ENCODE assay signal across 7 mouse cellular contexts in the genomic region with DNA sequence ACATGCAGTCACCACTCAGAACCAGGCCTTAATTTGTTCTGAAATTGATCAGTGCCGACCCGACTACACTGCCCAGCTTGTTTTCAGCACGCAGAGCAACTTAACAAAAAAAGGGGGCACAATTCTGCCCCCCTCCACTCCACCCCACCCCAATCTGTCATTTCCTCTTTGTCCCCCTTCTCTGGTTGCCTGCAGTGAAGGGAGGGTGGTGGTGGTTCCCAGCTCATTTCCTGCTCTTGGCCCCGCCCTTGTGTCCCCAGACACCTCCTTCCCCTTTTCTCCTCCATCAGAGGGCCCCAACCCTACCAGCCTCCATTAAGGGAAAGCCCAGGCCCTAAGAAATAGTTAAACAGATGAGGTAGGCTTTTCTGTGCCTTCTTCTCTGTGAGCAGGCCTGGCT. TPM values are rescaled to one million over a fixed set of nuclear protein-coding genes. Genes with fewer than 3 reads are reported as not detected.
A peak's percentile ranks its signal among the peaks of the same experiment; 100 is the strongest.
DNase-seq lines count a peak whose midpoint lies in the region; ATAC-seq and TF ChIP-seq lines count a peak whose summit lies in the region.

No protein-coding gene starts in this region.

- ATAC-seq in CD4-positive, CD25-positive, alpha-beta regulatory T cell, adult 4 months = peak; percentile 74
- ATAC-seq in liver, embryonic 16.5 days (ENCODE audit: low read depth) = peak; percentile 38; the same call in 1 of the 2 replicates

- H3K27me3 ChIP-seq in liver, embryonic 16.5 days (ENCODE audit: control insufficient read depth, insufficient read depth, low read depth, low read length) = no peaks in the 10 kb centered on the region
- no peaks in the 10 kb centered on the region for H3K27me3 ChIP-seq in spleen, adult 2 months (ENCODE audit: control insufficient read depth, insufficient read depth, low read length)

- peak; percentile 89 for DNase-seq in T-cell, adult 2 months (ENCODE audit: low spot score)
- DNase-seq in spleen, adult 2 months (ENCODE audit: low read depth in 1 of 2, low spot score in 2 of 2) = peak; percentile 86 to 87
- no peak for DNase-seq in left cerebral cortex, postnatal 14 days (ENCODE audit: low spot score in 2 of 2)
- DNase-seq in layer of hippocampus, adult 18-20 months (ENCODE audit: low spot score in 2 of 2) = no peak
- DNase-seq in kidney, adult 8-10 months = no peak

- 30% methylated on average over 4 of the region's 4 CpGs for WGBS in liver, embryonic 16.5 days (ENCODE audit: insufficient replicate concordance)
- WGBS in spleen, adult 2 months = 12% methylated on average over 4 of the region's 4 CpGs

- H3K36me3 ChIP-seq in liver, embryonic 16.5 days (ENCODE audit: control insufficient read depth, insufficient read depth) = no peaks in the 10 kb centered on the region
- H3K36me3 ChIP-seq in spleen, adult 2 months (ENCODE audit: control insufficient read depth, insufficient read depth, low read length) = peaks cover 7% of the 10 kb centered on the region; the same call in 1 of the 2 replicates

- no peaks in the 10 kb centered on the region for H3K9me3 ChIP-seq in liver, embryonic 16.5 days (replicated peaks; ENCODE audit: control insufficient read depth, low read length)

- no peak for TF ChIP-seq CTCF in spleen, adult 2 months (IDR thresholded peaks at IDR 0.05; ENCODE audit: extremely low read depth, insufficient read depth, insufficient read length, insufficient replicate concordance)

- H3K4me1 ChIP-seq in liver, embryonic 16.5 days (ENCODE audit: control insufficient read depth, low read depth, low read length) = no peaks in the 10 kb centered on the region
- peaks cover 11% of the 10 kb centered on the region; the same call in 1 of the 2 replicates for H3K4me1 ChIP-seq in spleen, adult 2 months (ENCODE audit: control insufficient read depth, insufficient read depth, insufficient read length)

- intact Hi-C loops in left cerebral cortex, postnatal 14 days (cut with DNase I) = no loop called here

- H3K27ac ChIP-seq in liver, embryonic 16.5 days (ENCODE audit: low read length) = peak overlapping the region; percentile 77
- peak overlapping the region; percentile 99 for H3K27ac ChIP-seq in spleen, adult 2 months (ENCODE audit: insufficient read depth, low read length)

- no peak overlapping the region for H3K9ac ChIP-seq in liver, embryonic 16.5 days (ENCODE audit: low read depth, low read length)

- peak; percentile 58 for TF ChIP-seq POLR2A in spleen, adult 2 months (IDR thresholded peaks at IDR 0.05; ENCODE audit: low read depth, low read length)

- peak overlapping the region; percentile 48 for H3K4me3 ChIP-seq in liver, embryonic 16.5 days (ENCODE audit: low read depth, low read length)
- peak overlapping the region; percentile 97 for H3K4me3 ChIP-seq in spleen, adult 2 months (ENCODE audit: extremely low read depth, insufficient read depth, insufficient read length)

- no peak overlapping the region for H3K4me2 ChIP-seq in liver, embryonic 16.5 days (ENCODE audit: low read depth, low read length)

RNA-seq across cellular contexts. Expression of gene Arhgap30, which starts 1.3 kb away (rescaled TPM):
- 10 to 100 TPM; 74.7 to 90.4 TPM for polyA plus RNA-seq in CD4-positive, CD25-positive, alpha-beta regulatory T cell, adult 4 months (2017; shearing (Covaris generic))
- 5.3 and 5.8 TPM in 2 replicates for polyA plus RNA-seq in liver, embryonic 16.5 days (2015; fragmentation: Nextera tagmentation; extraction: Ambion mirVana)
- 79.5 and 88.3 TPM in 2 replicates for polyA plus RNA-seq in spleen, adult 2 months (2012; rRNA removed)
- total RNA-seq in left cerebral cortex, postnatal 14 days (2021) = 1 to 10 TPM; 1.8 to 1.9 TPM
- total RNA-seq in layer of hippocampus, adult 18-20 months (2021) = 1 to 10 TPM; 1.9 TPM

RNA-seq across cellular contexts. Expression of gene Nectin4, which starts 20.2 kb away (rescaled TPM):
- polyA plus RNA-seq in CD4-positive, CD25-positive, alpha-beta regulatory T cell, adult 4 months (2017; shearing (Covaris generic)) = under 1 TPM in 1 of 2 experiments, not detected in 1; 0.12 TPM
- 0.09 and 0.13 TPM in 2 replicates for polyA plus RNA-seq in liver, embryonic 16.5 days (2015; fragmentation: Nextera tagmentation; extraction: Ambion mirVana)
- polyA plus RNA-seq in spleen, adult 2 months (2012; rRNA removed) = 1.4 and 2.0 TPM in 2 replicates
- 1 to 10 TPM; 1.0 to 1.4 TPM for total RNA-seq in left cerebral cortex, postnatal 14 days (2021)
- total RNA-seq in layer of hippocampus, adult 18-20 months (2021) = 1 to 10 TPM; 6.3 to 6.7 TPM

RNA-seq across cellular contexts. Expression of gene Usf1, which starts 21.0 kb away (rescaled TPM):
- polyA plus RNA-seq in CD4-positive, CD25-positive, alpha-beta regulatory T cell, adult 4 months (2017; shearing (Covaris generic)) = 100 to 1,000 TPM in 1 of 2 experiments, 10 to 100 TPM in 1; 62.2 to 115 TPM
- polyA plus RNA-seq in liver, embryonic 16.5 days (2015; fragmentation: Nextera tagmentation; extraction: Ambion mirVana) = 15.9 and 19.3 TPM in 2 replicates
- 130 and 132 TPM in 2 replicates for polyA plus RNA-seq in spleen, adult 2 months (2012; rRNA removed)
- 100 to 1,000 TPM; 105 to 107 TPM for total RNA-seq in left cerebral cortex, postnatal 14 days (2021)
- total RNA-seq in layer of hippocampus, adult 18-20 months (2021) = 100 to 1,000 TPM; 133 to 142 TPM

RNA-seq across cellular contexts. Expression of gene Tstd1, which starts 28.6 kb away (rescaled TPM):
- 10 to 100 TPM; 10.0 to 20.1 TPM for polyA plus RNA-seq in CD4-positive, CD25-positive, alpha-beta regulatory T cell, adult 4 months (2017; shearing (Covaris generic))
- 4.6 and 5.3 TPM in 2 replicates for polyA plus RNA-seq in liver, embryonic 16.5 days (2015; fragmentation: Nextera tagmentation; extraction: Ambion mirVana)
- polyA plus RNA-seq in spleen, adult 2 months (2012; rRNA removed) = 3.1 and 4.1 TPM in 2 replicates
- total RNA-seq in left cerebral cortex, postnatal 14 days (2021) = 1 to 10 TPM; 1.7 to 3.2 TPM
- total RNA-seq in layer of hippocampus, adult 18-20 months (2021) = 1 to 10 TPM; 3.9 to 7.1 TPM

RNA-seq across cellular contexts. Expression of gene Klhdc9, which starts 29.5 kb away (rescaled TPM):
- polyA plus RNA-seq in CD4-positive, CD25-positive, alpha-beta regulatory T cell, adult 4 months (2017; shearing (Covaris generic)) = under 1 TPM; 0.36 to 0.72 TPM
- polyA plus RNA-seq in liver, embryonic 16.5 days (2015; fragmentation: Nextera tagmentation; extraction: Ambion mirVana) = 0.20 and 0.28 TPM in 2 replicates
- 0.20 and 0.62 TPM in 2 replicates for polyA plus RNA-seq in spleen, adult 2 months (2012; rRNA removed)
- total RNA-seq in left cerebral cortex, postnatal 14 days (2021) = 1 to 10 TPM; 4.7 to 7.2 TPM
- 1 to 10 TPM; 6.0 to 6.1 TPM for total RNA-seq in layer of hippocampus, adult 18-20 months (2021)

Comparison
In these comparisons a context has a peak if more than half of its experiments do, and no peak if none do; other contexts are left out.
1. DNase-seq: peak in T-cell, adult 2 months (single experiment) and spleen, adult 2 months (2 of 2); none in left cerebral cortex, postnatal 14 days (0 of 2), layer of hippocampus, adult 18-20 months (0 of 2) and kidney, adult 8-10 months (0 of 2).
2. RNA of gene Arhgap30, which starts 1.3 kb away (polyA plus RNA-seq): 74.7 to 90.4 TPM in CD4-positive, CD25-positive, alpha-beta regulatory T cell, adult 4 months and 79.5 to 88.3 TPM in spleen, adult 2 months; 5.3 to 5.8 TPM in liver, embryonic 16.5 days; every median in the first group is over 10 times any median in the second.